Comparison of ENCODE assay signal across 9 mouse cellular contexts in the genomic region with DNA sequence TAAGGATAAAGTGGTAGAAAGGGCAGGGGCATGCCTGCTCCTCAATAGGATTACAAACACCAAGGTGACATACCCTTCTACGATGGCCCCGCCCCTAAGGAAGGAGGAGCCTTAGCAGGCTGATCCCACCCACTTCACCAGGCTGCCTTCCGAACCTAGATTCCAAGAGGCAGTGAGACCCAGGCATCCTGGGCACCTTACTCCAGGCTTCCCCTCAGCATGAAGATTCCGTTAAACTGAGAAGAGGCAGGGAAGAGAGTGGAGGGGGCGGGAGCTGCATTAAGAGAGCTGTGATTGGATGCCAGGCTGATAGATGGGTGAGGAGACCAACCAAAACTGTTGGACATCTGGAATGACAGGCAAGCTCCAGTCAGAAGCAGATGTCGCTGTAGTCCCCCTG.
A peak's percentile ranks its signal among the peaks of the same experiment; 100 is the strongest.
DNase-seq lines count a peak whose midpoint lies in the region; ATAC-seq and TF ChIP-seq lines count a peak whose summit lies in the region.
"Had no signal": no experiment of that assay in that cellular context is flagged by ENCODE, and none has a peak within 500 bp of the region (broad histone marks: within the 10 kb centered on the region; RNA-seq: fewer than 3 reads in every experiment).

No protein-coding gene starts in this region.

- peak overlapping the region; percentile 40 for H3K4me2 ChIP-seq in forebrain, embryonic 11.5 days (ENCODE audit: low read depth, low read length, severe bottlenecking)
- peak overlapping the region; percentile 30; the same call in 1 of the 2 replicates for H3K4me2 ChIP-seq in heart, postnatal 0 days (ENCODE audit: low read depth, low read length)
- peak overlapping the region; percentile 33 for H3K4me2 ChIP-seq in limb, embryonic 15.5 days
- peak overlapping the region; percentile 49 for H3K4me2 ChIP-seq in neural tube, embryonic 15.5 days

- WGBS in forebrain, embryonic 11.5 days, result 1% methylated on average over 6 of the region's 6 CpGs
- 7% methylated on average over 6 of the region's 6 CpGs for WGBS in heart, postnatal 0 days
- WGBS in limb, embryonic 15.5 days, result 2% methylated on average over 6 of the region's 6 CpGs
- WGBS in neural tube, embryonic 15.5 days, result 7% methylated on average over 6 of the region's 6 CpGs

- peak; percentile 28 for DNase-seq in urinary bladder, postnatal 14 days (ENCODE audit: low spot score)
- DNase-seq in urinary bladder, adult 2 months (ENCODE audit: low spot score), result no peak
- DNase-seq in forebrain, embryonic 11.5 days (ENCODE audit: low spot score), result peak; percentile 78
- DNase-seq in heart, postnatal 0 days (ENCODE audit: low spot score), result peak; percentile 20
- peak; percentile 73 for DNase-seq in kidney, postnatal 10 days
- DNase-seq in MN1 (ENCODE audit: low spot score), result no peak

- H3K4me1 ChIP-seq in forebrain, embryonic 11.5 days (replicated peaks; ENCODE audit: control insufficient read depth, insufficient read depth, low read length), result peaks cover 5% of the 10 kb centered on the region; the same call in 1 of the 2 replicates
- no peaks in the 10 kb centered on the region; the same call in 1 of the 2 replicates for H3K4me1 ChIP-seq in heart, postnatal 0 days (ENCODE audit: control insufficient read depth, insufficient read depth)
- H3K4me1 ChIP-seq in limb, embryonic 15.5 days, result peaks cover 41% of the 10 kb centered on the region
- peaks cover 52% of the 10 kb centered on the region for H3K4me1 ChIP-seq in neural tube, embryonic 15.5 days
- H3K4me1 ChIP-seq: megakaryocyte, embryonic 14.5 days had no signal

- H3K27ac ChIP-seq in forebrain, embryonic 11.5 days (ENCODE audit: low read depth, low read length), result no peak overlapping the region
- H3K27ac ChIP-seq in heart, postnatal 0 days (ENCODE audit: low read depth), result no peak overlapping the region
- H3K27ac ChIP-seq in limb, embryonic 15.5 days, result peak overlapping the region; percentile 51
- H3K27ac ChIP-seq in neural tube, embryonic 15.5 days (replicated peaks), result peak overlapping the region; percentile 81

- H3K27me3 ChIP-seq in forebrain, embryonic 11.5 days (ENCODE audit: control insufficient read depth, insufficient read depth, low read length), result no peaks in the 10 kb centered on the region
- no peaks in the 10 kb centered on the region for H3K27me3 ChIP-seq in heart, postnatal 0 days (ENCODE audit: control insufficient read depth, insufficient read depth, low read length)
- peaks cover 12% of the 10 kb centered on the region; the same call in 1 of the 2 replicates for H3K27me3 ChIP-seq in limb, embryonic 15.5 days
- H3K27me3 ChIP-seq in neural tube, embryonic 15.5 days (replicated peaks), result no peaks in the 10 kb centered on the region; the same call in 1 of the 2 replicates

- H3K9ac ChIP-seq in forebrain, embryonic 11.5 days (ENCODE audit: low read length), result peak overlapping the region; percentile 43; the same call in 1 of the 2 replicates
- no peak overlapping the region for H3K9ac ChIP-seq in heart, postnatal 0 days (replicated peaks; ENCODE audit: low read depth, low read length)
- H3K9ac ChIP-seq in limb, embryonic 15.5 days, result no peak overlapping the region
- H3K9ac ChIP-seq in neural tube, embryonic 15.5 days (replicated peaks), result peak overlapping the region; percentile 28; the same call in 1 of the 2 replicates

- peak; percentile 80 for ATAC-seq in forebrain, embryonic 11.5 days (replicated peaks; ENCODE audit: low FRiP score)
- ATAC-seq in heart, postnatal 0 days (ENCODE audit: insufficient read depth, low read depth), result peak; percentile 60
- peak; percentile 72 for ATAC-seq in limb, embryonic 15.5 days (ENCODE audit: insufficient number of reproducible peaks, low FRiP score, low TSS enrichment, low read depth)
- peak; percentile 88 for ATAC-seq in neural tube, embryonic 15.5 days (ENCODE audit: low FRiP score)

- H3K9me3 ChIP-seq in forebrain, embryonic 11.5 days (ENCODE audit: control insufficient read depth, low read length), result no peaks in the 10 kb centered on the region
- H3K9me3 ChIP-seq in heart, postnatal 0 days (replicated peaks; ENCODE audit: control insufficient read depth, low read length), result no peaks in the 10 kb centered on the region
- no peaks in the 10 kb centered on the region for H3K9me3 ChIP-seq in limb, embryonic 15.5 days
- H3K9me3 ChIP-seq in neural tube, embryonic 15.5 days (replicated peaks), result no peaks in the 10 kb centered on the region
- H3K9me3 ChIP-seq: megakaryocyte, embryonic 14.5 days had no signal

- peak overlapping the region; percentile 28 for H3K4me3 ChIP-seq in forebrain, embryonic 11.5 days (ENCODE audit: low read depth, low read length)
- H3K4me3 ChIP-seq in heart, postnatal 0 days (ENCODE audit: low read depth, low read length), result no peak overlapping the region
- peak overlapping the region; percentile 28 for H3K4me3 ChIP-seq in limb, embryonic 15.5 days
- H3K4me3 ChIP-seq in neural tube, embryonic 15.5 days (replicated peaks), result peak overlapping the region; percentile 28
- H3K4me3 ChIP-seq: megakaryocyte, embryonic 14.5 days had no signal

- no peak for TF ChIP-seq EP300 in heart, postnatal 0 days (IDR thresholded peaks at IDR 0.05; ENCODE audit: low read depth)

- no peak for TF ChIP-seq CTCF in heart, postnatal 0 days (IDR thresholded peaks at IDR 0.05; ENCODE audit: low read depth)

- no peaks in the 10 kb centered on the region for H3K36me3 ChIP-seq in forebrain, embryonic 11.5 days (ENCODE audit: control insufficient read depth, insufficient read depth, low read length)
- H3K36me3 ChIP-seq in heart, postnatal 0 days (replicated peaks; ENCODE audit: control insufficient read depth, insufficient read depth, low read length), result no peaks in the 10 kb centered on the region
- H3K36me3 ChIP-seq in limb, embryonic 15.5 days, result no peaks in the 10 kb centered on the region
- H3K36me3 ChIP-seq in neural tube, embryonic 15.5 days, result no peaks in the 10 kb centered on the region

Comparison
In these comparisons a context has a peak if more than half of its experiments do, and no peak if none do; other contexts are left out.
1. DNase-seq: peak in urinary bladder, postnatal 14 days (single experiment), forebrain, embryonic 11.5 days (single experiment), heart, postnatal 0 days (single experiment) and kidney, postnatal 10 days (single experiment); none in urinary bladder, adult 2 months (single experiment) and MN1 (single experiment).
2. H3K27ac ChIP-seq: peak in limb, embryonic 15.5 days (single experiment) and neural tube, embryonic 15.5 days (single experiment); none in forebrain, embryonic 11.5 days (single experiment) and heart, postnatal 0 days (single experiment).
3. H3K9ac ChIP-seq: peak in forebrain, embryonic 11.5 days (single experiment) and neural tube, embryonic 15.5 days (single experiment); none in heart, postnatal 0 days (single experiment) and limb, embryonic 15.5 days (single experiment).
4. Peak in every context shown above with its lines, with median percentiles within 50 percentile points of each other: ATAC-seq and H3K4me2 ChIP-seq.